Mouse (Mus musculus): ENCODE results near the gene Gm26661. TPM values are rescaled to one million over a fixed set of nuclear protein-coding genes. Genes with fewer than 3 reads are reported as not detected.

Gm26661 gene
- not detected in 2 replicates for polyA plus RNA-seq (2015; fragmentation: Nextera tagmentation; extraction: Ambion mirVana)

DNA sequence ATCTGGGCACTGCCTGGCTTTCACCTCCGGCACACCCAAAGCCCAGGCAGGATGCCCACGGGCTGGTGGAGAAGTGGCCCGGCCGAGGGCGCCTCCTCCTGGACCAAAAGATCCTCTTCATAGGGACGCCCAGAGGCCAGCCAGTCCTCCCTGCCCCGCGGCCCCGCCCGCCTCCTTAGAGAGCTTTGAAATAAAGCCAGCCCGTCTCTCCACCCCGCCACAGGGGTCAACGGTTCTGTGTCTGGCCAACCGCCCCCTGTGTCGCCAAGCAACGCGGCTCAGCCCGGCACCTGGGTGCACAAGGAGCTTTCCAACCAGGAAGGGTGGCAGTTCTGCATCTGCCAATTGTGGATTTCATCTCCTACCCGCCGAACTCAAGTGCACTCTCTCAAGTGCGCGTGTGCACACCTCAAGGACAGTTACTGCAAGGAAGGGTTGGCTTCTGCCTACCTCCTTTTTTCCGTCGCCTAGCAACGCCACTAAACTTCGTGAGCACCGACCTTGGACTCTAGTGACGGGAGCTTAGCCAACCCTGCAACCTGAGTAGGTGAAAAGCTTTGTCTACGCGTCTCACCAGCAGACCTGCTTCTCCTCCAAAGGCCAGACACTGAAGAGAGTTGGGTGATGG is at the start of gene Gm26661:
Gene Gm26661 (plus strand): TSS at position 56 of the 628 bp plus-strand sequence.

DNA sequence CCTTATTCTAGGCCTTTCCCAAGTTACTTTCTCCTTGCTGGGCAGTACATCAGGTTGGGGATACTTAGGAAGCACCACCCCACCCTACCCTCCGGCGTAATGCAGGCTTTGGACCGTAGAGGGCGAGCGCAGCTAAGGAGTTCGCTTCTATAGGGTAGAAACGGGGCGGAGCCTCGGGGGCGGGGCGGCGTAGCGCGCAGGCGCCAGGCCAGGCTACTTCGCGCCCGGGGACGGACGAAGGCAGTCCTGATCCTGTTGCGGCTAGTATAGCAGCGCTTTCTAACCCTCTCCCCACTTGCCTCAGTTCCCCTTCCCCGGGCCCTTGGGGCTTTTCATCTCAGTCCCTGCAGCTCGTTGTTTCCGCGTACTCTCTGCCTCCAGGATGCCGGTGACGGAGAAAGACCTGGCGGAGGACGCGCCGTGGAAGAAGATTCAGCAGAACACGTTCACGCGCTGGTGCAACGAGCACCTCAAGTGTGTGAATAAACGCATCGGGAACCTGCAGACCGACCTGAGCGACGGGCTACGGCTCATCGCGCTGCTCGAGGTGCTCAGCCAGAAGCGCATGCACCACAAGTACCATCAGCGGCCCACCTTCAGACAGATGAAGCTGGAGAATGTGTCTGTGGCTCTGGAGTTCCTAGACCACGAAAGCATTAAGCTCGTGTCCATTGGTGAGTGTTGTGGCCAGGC is 26.5 kb downstream of the Gm26661 start, which contains the start of gene Flnb:
Gene Flnb (plus strand): TSS at position 188 of the 693 bp plus-strand sequence.

Other genes starting within 250 kb of the Gm26661 start
- 0.08 and 0.19 TPM in 2 replicates for gene Gm3558, start 223.0 kb upstream of the Gm26661 start, polyA plus RNA-seq (2015; fragmentation: Nextera tagmentation; extraction: Ambion mirVana)
- gene Gm10338, start 196.0 kb upstream of the Gm26661 start, polyA plus RNA-seq (2015; fragmentation: Nextera tagmentation; extraction: Ambion mirVana) = not detected in 2 replicates
- not detected in 2 replicates for gene Gm10128, start 147.6 kb upstream of the Gm26661 start, polyA plus RNA-seq (2015; fragmentation: Nextera tagmentation; extraction: Ambion mirVana)
- 2.6 and 3.7 TPM in 2 replicates for gene Flnb, start 26.4 kb downstream of the Gm26661 start, polyA plus RNA-seq (2015; fragmentation: Nextera tagmentation; extraction: Ambion mirVana)
- gene Gm45521, start 165.7 kb downstream of the Gm26661 start, polyA plus RNA-seq (2015; fragmentation: Nextera tagmentation; extraction: Ambion mirVana) = not detected in 2 replicates
- 0.79 and 1.7 TPM in 2 replicates for gene Dnase1l3, start 203.0 kb downstream of the Gm26661 start, polyA plus RNA-seq (2015; fragmentation: Nextera tagmentation; extraction: Ambion mirVana)
- 5.0 and 6.4 TPM in 2 replicates for gene Abhd6, start 211.3 kb downstream of the Gm26661 start, polyA plus RNA-seq (2015; fragmentation: Nextera tagmentation; extraction: Ambion mirVana)

Data from spleen, postnatal 0 days (tissue).